Mouse (Mus musculus) MEL (cell line): Measurements from ENCODE around the gene Csnk1g1.

Source experiments
- CHD1 ChIP-seq: IDR thresholded peaks from 2 replicates; pipeline ENCODE4 v1.6.1; 2012; ENCODE audit warnings: low read depth, mild to moderate bottlenecking, inconsistent platforms, low read length, improper control_type of control experiment
- CTCF ChIP-seq, 3 experiments: IDR thresholded peaks in 2 of 3; conservative IDR thresholded peaks in 1 of 3; 2 replicates each; pipeline ENCODE4 v1.5.1; 2011 to 2012; ENCODE audit warnings: low read length in 3 of 3, low read depth in 2 of 3, mild to moderate bottlenecking in 2 of 3, improper control_type of control experiment in 1 of 3, inconsistent platforms in 1 of 3, mixed read lengths in 1 of 3, moderate library complexity in 1 of 3; ENCODE audit not compliant: control insufficient read depth in 1 of 3, insufficient read depth in 1 of 3, poor library complexity in 1 of 3, severe bottlenecking in 1 of 3
- EP300 ChIP-seq, 2 experiments: IDR thresholded peaks; 2 replicates each; pipeline ENCODE4 v1.6.1; 2011; ENCODE audit warnings: improper control_type of control experiment in 2 of 2, low read length in 2 of 2, low read depth in 1 of 2, mild to moderate bottlenecking in 1 of 2
- KAT2A ChIP-seq: conservative IDR thresholded peaks from 2 replicates; pipeline ENCODE4 v1.6.1; 2012; ENCODE audit warnings: low read depth, low read length, improper control_type of control experiment, inconsistent platforms
- MAZ ChIP-seq: IDR thresholded peaks from 2 replicates; pipeline ENCODE4 v1.6.1; 2012; ENCODE audit warnings: low read depth, mild to moderate bottlenecking, inconsistent platforms, low read length, improper control_type of control experiment
- MXI1 ChIP-seq: IDR thresholded peaks from 2 replicates; pipeline ENCODE4 v1.6.1; 2011; ENCODE audit warnings: mild to moderate bottlenecking, low read depth, low read length, improper control_type of control experiment
- NELFE ChIP-seq: IDR thresholded peaks from 2 replicates; pipeline ENCODE4 v1.6.1; 2011; ENCODE audit warnings: low read depth, low read length, improper control_type of control experiment
- POLR2A ChIP-seq, 2 experiments: IDR thresholded peaks; 2 replicates each; pipeline ENCODE4 v1.6.1; 2011 to 2012; ENCODE audit warnings: low read length in 2 of 2, mild to moderate bottlenecking in 2 of 2, control low read depth in 1 of 2, improper control_type of control experiment in 1 of 2, low read depth in 1 of 2, moderate library complexity in 1 of 2; ENCODE audit not compliant: control insufficient read depth in 1 of 2, insufficient read depth in 1 of 2, poor library complexity in 1 of 2
- SMC3 ChIP-seq: IDR thresholded peaks from 2 replicates; pipeline ENCODE4 v1.6.1; 2011; ENCODE audit warnings: low read depth, low read length, improper control_type of control experiment
- TAL1 ChIP-seq: IDR thresholded peaks from 2 replicates; pipeline ENCODE4 v1.6.1; 2012; ENCODE audit warnings: mild to moderate bottlenecking, inconsistent platforms, low read length, moderate library complexity, mixed read lengths
- TCF12 ChIP-seq: IDR thresholded peaks from 2 replicates; pipeline ENCODE4 v1.6.1; 2014; ENCODE audit warnings: low read depth, mild to moderate bottlenecking, inconsistent platforms, low read length, improper control_type of control experiment, moderate library complexity
- USF1 ChIP-seq: IDR thresholded peaks from 2 replicates; pipeline ENCODE4 v1.6.1; 2014; ENCODE audit warnings: low read depth, mild to moderate bottlenecking, inconsistent platforms, low read length, improper control_type of control experiment, moderate library complexity
- ZC3H11A ChIP-seq: IDR thresholded peaks from 2 replicates; pipeline ENCODE4 v1.6.1; 2012; ENCODE audit warnings: low read depth, mild to moderate bottlenecking, inconsistent platforms, low read length, improper control_type of control experiment
- ZMIZ1 ChIP-seq: IDR thresholded peaks from 2 replicates; pipeline ENCODE4 v1.6.1; 2012; ENCODE audit warnings: low read depth, mild to moderate bottlenecking, inconsistent platforms, low read length, improper control_type of control experiment, moderate library complexity

DNA sequence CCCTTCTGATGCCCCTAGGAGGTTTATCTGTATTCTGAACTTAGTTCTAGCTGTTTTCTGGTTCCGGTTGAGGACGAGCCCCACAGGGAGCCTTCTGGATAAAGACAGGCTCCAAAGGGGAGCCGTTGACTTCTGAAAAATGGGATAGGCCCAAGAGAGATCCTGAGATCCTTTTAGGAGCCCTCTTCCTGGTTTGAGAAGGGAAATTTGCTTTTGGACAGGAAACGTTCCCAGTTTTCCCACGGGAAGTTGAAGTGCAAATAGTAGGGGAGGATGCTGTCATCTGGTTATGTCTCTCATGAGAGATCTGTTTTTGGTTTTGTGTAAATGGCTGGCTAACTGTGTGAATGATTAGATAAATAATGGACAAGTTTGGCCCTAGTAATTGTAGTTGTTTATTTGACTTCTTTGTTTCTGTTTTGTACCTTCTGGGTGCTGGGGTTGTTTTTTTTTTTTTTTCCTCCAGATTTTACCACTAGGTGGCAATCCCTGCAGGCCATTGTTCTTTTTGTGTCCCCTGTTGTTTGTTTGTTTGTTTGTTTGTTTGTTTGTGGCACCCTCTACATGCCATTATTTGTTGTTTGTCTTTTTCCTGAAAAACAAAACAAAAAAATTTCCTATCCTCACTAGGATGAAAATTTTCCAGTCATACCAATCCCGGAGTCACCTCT, 141.3 kb downstream of the Csnk1g1 start:
- TF ChIP-seq KAT2A (no peak), SMC3 (peak; percentile 36), TCF12 (no peak), EP300 (IDR thresholded peaks at IDR 0.05; ENCODE audit: low read depth in 1 of 2, low read length in 2 of 2) (no peak), ZMIZ1 (no peak), MXI1 (no peak), USF1 (no peak), POLR2A (IDR thresholded peaks at IDR 0.05; ENCODE audit: control insufficient read depth in 1 of 2, insufficient read depth in 1 of 2, low read depth in 1 of 2, low read length in 2 of 2, poor library complexity in 1 of 2) (no peak), MAZ (no peak), CTCF (IDR thresholded peaks at IDR 0.05 in 2 of 3, conservative IDR thresholded peaks at IDR 0.05 in 1 of 3; ENCODE audit: control insufficient read depth in 1 of 3, insufficient read depth in 1 of 3, low read depth in 2 of 3, low read length in 3 of 3, poor library complexity in 1 of 3, severe bottlenecking in 1 of 3) (peak in 2 of 3 experiments; percentile 13 to 39; a peak in 2 of 6 replicates), TAL1 (no peak), ZC3H11A (no peak), NELFE (no peak), CHD1 (no peak)
